Mouse (Mus musculus): ENCODE results near the gene Cysrt1. TPM values are rescaled to one million over a fixed set of nuclear protein-coding genes. Genes with fewer than 3 reads are reported as not detected.

The Cysrt1 gene
- total RNA-seq, 1 experiment from 2014 or later = 1.0 TPM

DNA sequence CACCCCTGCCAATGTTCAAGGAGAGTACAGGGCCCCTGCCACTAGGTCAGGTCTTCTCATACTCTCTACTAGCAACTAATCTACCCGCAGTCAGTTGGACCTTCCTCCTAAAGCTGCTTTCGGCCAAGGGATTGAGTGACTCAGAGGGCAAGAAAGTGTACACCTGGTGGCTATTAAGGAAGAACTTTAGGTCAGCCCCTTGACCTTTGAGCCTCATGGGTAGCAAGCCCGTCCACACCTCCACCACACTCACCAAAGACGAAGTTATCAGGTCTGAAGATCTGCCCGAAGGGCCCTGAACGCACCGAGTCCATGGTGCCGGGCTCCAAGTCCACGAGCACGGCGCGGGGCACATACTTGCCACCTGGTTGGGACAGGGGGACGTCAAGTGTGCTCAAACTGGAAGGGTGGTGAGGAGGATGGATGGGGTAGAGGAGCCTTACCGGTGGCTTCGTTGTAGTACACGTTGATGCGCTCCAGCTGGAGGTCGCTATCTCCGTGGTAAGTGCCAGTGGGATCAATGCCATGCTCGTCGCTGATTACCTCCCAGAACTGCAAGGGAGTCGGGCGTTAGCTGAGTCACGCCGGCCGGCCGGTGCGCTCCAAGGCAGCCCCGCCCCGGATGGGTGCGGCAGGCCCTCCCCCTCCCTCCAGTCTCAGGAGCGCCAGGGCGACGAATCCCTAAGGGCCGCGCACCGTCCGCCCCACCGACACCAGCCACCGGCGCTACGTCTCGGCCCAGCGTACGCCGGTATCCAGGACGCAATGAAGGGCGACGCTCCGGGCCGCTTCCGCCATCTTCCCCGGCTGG, 18.4 kb downstream of the Cysrt1 start:
- ATAC-seq (ENCODE audit: extremely low read depth, insufficient number of reproducible peaks, low FRiP score, poor library complexity, severe bottlenecking) = peak; percentile 2

GRCm38 (mm10) chr2:25221331-25221772, 20.9 kb downstream of the Cysrt1 start:
- no peak for ATAC-seq (ENCODE audit: extremely low read depth, insufficient number of reproducible peaks, low FRiP score, poor library complexity, severe bottlenecking)

DNA sequence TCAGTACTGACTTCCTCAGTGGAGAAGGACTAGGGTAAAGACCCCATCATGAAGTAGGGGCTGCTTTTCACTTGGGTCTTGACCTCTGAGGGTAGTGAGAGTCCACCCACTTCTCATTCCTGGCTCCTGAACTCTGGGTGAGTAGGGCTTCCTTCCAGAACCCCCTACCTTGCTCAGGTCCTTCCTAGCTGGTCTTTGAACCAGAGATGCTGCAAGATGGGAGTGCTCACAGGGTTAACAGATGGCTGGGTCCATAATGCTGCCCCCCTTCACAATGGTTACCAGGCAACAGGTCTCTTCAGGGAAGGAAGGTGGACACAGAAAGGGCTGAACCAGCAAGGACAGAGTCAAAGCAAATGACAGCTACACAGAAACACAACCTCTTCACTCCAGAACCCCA, 23.8 kb downstream of the Cysrt1 start, which contains the start of gene Fam166a:
Gene Fam166a, plus strand, starts transcription at position 301 of the 400 bp plus-strand sequence.
- no peak for ATAC-seq (ENCODE audit: extremely low read depth, insufficient number of reproducible peaks, low FRiP score, poor library complexity, severe bottlenecking)

DNA sequence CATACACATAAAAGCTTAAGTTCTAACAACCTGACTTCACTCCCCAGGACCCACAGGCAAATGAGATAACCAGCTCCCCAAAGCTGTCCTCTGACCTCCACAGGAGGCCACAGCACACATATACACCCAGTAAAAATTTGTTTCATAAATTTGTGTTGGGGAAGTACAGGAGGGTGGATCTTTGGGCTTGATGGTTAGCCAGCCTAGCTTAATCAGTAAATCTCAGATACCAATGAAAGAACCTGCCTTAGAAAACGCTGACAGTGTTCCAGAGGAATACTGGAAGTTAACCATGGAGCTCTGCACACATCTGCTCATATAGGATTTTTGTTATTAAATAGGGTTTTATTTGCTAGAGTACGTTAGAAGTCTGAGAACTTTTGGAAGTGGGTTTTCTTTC, 24.6 kb downstream of the Cysrt1 start:
- ATAC-seq (ENCODE audit: extremely low read depth, insufficient number of reproducible peaks, low FRiP score, poor library complexity, severe bottlenecking) = no peak

- ATAC-seq (ENCODE audit: extremely low read depth, insufficient number of reproducible peaks, low FRiP score, poor library complexity, severe bottlenecking) = no peak
Measured at GRCm38 (mm10) chr2:25214444-25214843, 27.8 kb downstream of the Cysrt1 start, which contains the start of gene Stpg3. TSS of gene Stpg3 (minus strand) at chr2:25214637.

- ATAC-seq (ENCODE audit: extremely low read depth, insufficient number of reproducible peaks, low FRiP score, poor library complexity, severe bottlenecking) = no peak
Measured at GRCm38 (mm10) chr2:25213266-25213865, 28.9 kb downstream of the Cysrt1 start.

DNA sequence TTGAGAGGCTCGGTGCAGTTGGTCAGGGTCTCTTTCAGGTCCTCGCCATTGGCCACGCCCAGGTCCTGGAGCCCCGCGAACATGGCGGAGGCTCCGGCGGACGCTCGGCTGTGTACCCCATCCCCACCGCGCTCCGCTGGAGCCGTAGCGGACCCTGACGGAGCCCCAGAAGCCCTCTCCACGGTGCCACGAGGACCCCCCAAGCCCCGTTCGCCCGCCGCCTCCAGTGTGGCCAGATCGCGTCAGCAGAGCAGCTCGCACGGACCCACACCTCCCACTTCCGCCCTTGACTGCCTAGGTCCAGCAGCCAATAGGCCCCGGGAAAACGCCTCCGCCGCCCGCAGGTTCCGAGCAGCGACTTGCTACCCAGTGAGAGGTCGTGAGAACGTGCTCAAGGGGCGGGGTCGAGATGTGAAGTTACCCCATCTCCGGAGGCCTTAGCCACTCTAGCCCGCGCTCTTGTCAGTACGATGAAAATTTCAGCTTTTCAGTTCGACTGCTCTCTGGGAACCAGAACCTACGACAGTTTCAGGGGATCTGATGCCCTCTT, 31.1 kb downstream of the Cysrt1 start, which contains the start of gene Nelfb:
Gene Nelfb, minus strand, starts transcription at position 369 of the 550 bp plus-strand sequence.
- ATAC-seq (ENCODE audit: extremely low read depth, insufficient number of reproducible peaks, low FRiP score, poor library complexity, severe bottlenecking) = peak; percentile 93

GRCm38 (mm10) chr2:25210686-25211085, 31.6 kb downstream of the Cysrt1 start:
- no peak for ATAC-seq (ENCODE audit: extremely low read depth, insufficient number of reproducible peaks, low FRiP score, poor library complexity, severe bottlenecking)

DNA sequence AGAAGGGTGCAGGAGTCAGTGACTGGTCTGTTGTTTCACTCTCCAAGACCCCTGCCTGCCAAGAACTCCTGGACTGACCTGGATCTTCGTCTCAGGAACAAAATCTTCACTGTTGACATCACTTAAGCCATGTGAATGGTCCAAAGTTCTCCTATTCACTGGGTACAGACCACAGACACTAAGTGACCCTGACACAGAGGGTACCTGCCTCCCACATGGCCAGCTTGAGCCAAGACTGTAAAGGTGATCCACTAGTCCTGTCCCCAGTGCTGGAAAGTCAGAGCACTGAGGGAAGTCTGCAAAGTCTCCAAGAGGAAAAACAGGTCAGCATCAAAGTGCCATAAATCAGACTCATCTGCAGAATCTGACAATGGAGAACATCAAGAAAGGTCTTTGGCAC, 34.7 kb downstream of the Cysrt1 start:
- ATAC-seq (ENCODE audit: extremely low read depth, insufficient number of reproducible peaks, low FRiP score, poor library complexity, severe bottlenecking) = no peak

- no peak for ATAC-seq (ENCODE audit: extremely low read depth, insufficient number of reproducible peaks, low FRiP score, poor library complexity, severe bottlenecking)
Measured at GRCm38 (mm10) chr2:25203631-25204214, 38.5 kb downstream of the Cysrt1 start.

DNA sequence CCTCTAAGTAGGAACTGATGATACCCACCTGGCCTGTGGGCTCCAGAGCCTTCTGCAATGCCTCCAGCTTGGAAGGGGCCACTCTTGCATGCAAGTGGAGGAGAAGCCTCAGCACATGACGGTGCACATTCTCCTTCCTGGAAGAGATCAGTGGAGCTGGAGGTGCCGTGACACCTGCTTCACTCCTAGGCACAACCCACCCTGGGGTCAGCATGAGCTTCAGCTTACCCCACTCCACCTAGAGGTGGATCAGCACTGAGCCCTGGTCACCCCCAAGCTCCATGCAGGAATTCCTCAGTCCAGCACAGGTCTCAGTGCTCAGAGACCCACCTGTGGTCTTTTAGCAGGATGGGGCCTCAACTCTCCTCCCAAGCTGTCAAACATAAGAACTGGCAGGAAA, 41.6 kb downstream of the Cysrt1 start:
- ATAC-seq (ENCODE audit: extremely low read depth, insufficient number of reproducible peaks, low FRiP score, poor library complexity, severe bottlenecking) = no peak

GRCm38 (mm10) chr2:25197946-25198345, 44.3 kb downstream of the Cysrt1 start:
- no peak for ATAC-seq (ENCODE audit: extremely low read depth, insufficient number of reproducible peaks, low FRiP score, poor library complexity, severe bottlenecking)

DNA sequence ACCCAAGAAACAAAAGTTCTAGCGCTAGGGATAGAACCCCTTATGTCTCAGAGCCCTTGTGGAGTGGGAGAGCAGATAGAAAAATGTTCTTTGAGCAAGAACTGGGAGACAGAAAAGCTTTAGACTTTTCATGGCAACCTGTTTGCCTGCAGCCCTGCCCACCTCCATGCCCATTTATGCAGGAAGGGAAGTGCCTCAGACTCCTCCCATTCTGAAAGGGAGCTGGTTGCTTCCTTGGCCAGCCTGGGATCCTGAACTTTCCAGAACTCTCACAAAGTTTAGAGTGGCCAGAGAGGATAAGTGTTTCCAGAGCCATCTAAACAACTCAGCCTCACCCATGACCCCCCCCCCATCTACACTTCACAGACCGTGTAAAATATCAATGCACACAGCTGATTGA, 45.1 kb downstream of the Cysrt1 start:
- ATAC-seq (ENCODE audit: extremely low read depth, insufficient number of reproducible peaks, low FRiP score, poor library complexity, severe bottlenecking) = no peak

GRCm38 (mm10) chr2:25196172-25196954, 45.9 kb downstream of the Cysrt1 start, which contains the start of gene Tor4a:
TSS of gene Tor4a (minus strand) at chr2:25196886.
- ATAC-seq (ENCODE audit: extremely low read depth, insufficient number of reproducible peaks, low FRiP score, poor library complexity, severe bottlenecking) = peak; percentile 70

DNA sequence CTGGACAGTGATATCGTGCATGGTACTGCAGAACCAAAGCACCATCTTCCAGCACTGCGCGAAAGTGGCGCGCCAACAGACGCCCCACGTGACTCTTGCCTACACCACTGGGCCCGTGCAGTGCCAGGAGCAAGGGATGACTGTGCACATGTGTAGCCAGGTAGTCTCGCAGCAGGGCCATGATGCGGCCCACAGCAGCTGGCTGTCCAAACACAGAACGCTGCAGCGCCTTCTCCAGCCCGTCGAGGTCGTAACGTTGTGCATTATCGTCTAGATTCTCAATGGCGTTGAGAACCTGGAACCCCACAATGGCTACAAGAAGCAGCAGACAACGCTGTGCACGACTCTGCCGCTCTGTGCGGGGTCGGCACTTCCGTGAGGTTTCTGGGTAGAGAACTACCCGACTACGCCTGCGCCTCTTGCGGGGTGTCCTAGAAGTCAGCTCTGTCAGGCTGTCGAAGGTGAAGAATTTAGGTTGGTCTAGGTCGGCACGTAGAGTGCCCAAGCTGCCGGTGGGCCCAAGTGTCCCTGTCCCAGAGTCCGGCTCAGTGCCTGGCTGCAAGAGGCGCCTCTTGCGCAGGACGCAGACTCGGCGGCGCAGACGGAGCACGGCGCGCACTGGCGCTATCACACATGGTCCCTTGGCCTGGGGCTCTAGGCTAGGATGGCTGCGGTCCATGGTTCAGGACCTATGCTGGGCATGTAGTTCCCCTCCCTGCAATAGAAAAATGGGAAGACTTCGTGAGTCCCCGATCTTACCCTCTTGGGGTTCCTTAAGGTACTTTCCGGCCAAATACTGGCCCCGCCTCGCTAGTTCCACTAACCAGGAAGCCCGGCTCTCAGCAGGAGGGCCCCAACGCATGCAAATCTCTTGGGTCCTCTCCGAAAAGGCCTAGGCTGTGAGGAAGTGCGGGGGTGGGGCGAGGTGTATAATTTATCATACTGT, 46.8 kb downstream of the Cysrt1 start:
- peak; percentile 46 for ATAC-seq (ENCODE audit: extremely low read depth, insufficient number of reproducible peaks, low FRiP score, poor library complexity, severe bottlenecking)

DNA sequence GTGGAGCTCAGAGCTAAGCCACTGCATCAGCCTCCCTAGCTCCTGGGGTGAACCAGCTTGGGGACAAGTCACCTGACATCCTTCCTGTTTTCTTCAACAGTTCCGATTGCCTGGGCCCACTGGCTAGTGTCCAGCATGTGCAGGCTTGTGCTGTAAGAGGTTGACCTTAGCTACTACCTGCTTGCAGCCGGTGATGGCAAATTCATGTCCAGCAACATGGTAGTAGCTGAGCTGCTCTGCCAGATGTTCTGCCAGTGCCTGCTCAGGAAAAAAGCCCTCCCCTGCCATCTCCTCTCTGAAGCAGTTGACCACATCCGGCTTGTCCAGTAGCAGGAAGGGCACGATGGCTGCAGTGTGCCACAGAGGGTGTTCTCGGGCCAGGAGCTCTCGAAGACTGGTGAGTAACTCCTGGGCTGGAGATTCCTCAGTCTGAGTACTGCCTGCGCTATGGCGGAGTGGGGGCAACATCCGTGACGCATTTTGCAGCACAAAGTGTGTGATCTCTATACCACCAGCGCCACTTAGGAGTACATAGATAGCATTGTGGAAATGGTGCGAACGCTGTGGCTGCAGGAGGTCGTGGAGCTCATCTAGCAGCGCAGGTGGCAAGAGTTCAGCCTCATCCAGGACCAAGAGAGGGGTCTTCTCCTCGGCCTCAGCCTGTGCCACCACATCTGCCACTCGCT, 47.6 kb downstream of the Cysrt1 start:
- peak; percentile 30; the same call in 1 of the 2 replicates for ATAC-seq (ENCODE audit: extremely low read depth, insufficient number of reproducible peaks, low FRiP score, poor library complexity, severe bottlenecking)

DNA sequence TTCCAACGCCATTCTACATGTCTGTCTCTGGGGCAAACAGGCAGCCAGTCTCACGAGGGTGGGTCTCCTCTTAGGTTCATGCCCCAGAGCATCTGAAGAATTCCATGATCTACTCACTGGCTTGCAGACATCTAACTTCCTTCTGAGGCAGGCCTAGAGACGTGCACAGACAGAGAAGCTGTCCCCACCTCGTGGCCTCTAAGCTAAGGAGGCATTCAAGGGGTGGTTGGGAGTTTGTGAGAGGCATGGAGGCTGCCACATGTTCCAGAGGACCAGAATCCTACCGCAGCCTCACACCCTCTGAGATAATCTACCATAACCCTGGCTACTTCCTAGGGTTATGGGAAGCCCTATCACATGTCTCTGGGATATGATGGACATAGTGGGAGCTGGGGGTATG, 48.2 kb downstream of the Cysrt1 start:
- no peak for ATAC-seq (ENCODE audit: extremely low read depth, insufficient number of reproducible peaks, low FRiP score, poor library complexity, severe bottlenecking)

Measured in neutrophil, adult 5-6 weeks (primary cell).